Mouse (Mus musculus): ENCODE results near the gene Ncoa3. TPM values are rescaled to one million over a fixed set of nuclear protein-coding genes. Genes with fewer than 3 reads are reported as not detected.
A peak's percentile ranks its signal among the peaks of the same experiment; 100 is the strongest.

The Ncoa3 gene
- total RNA-seq, 2 experiments from 2014 or later: 29.7 to 34.3 TPM

DNA sequence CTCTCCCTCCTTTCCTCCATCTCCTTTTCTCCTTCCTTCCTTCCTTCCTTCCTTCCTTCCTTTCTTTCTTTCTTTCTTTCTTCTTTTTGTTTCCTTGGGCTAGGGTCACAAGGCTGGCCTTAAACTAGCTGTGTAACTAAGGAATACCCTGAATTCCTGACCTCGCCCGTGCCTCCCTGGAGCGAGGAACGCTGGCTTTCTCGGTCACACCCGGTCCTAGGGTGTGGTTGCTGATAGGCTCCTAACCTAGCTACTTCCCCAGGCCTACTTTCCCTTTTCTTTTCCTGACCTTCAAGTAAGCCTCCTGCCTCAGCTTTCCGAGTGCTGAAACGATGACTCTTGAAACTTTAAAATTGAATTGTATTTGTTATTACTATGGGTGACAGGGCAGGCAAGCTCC lies 23.0 kb upstream of the Ncoa3 start:
- no peak for DNase-seq (ENCODE audit: extremely low spot score in 1 of 2, low spot score in 1 of 2)

DNA sequence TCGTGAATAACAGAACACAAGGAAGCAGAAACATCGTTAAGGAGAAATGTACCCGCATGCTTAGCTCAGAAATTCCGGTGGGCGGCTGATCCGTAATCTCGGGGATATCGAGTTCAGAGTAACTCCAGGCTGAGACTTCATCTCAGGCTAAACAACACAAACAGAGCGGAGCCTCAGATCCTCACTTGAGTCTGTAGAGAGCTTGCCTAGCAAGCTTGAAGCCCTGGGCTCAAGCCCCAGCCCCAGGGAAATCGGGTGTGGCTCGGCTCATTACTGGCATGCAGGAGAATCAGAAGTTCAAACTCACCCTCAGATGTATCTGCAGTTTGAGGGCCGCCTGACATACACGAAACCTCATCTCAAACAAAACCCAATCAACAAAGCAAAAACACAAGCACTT lies 22.5 kb upstream of the Ncoa3 start:
- DNase-seq (ENCODE audit: extremely low spot score in 1 of 2, low spot score in 1 of 2): no peak

DNA sequence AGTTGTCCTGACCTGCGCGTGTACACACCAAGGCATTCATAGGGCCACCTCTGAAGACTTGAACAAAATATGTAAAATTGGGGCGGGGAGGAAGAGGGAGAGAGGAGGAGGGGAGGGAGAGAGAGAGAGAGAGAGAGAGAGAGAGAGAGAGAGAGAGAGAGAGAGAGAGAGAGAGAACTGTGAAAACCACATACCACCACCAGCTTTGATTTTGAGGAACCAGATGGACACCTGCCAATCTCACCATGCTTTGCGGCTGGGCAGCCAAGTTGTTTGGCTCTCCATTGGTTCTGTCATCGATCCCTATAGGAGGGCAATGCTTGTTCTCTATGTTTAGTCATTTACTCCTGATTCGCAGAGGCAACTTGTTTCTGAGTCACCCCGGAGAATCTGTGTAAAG lies 21.7 kb upstream of the Ncoa3 start:
- DNase-seq (ENCODE audit: extremely low spot score in 1 of 2, low spot score in 1 of 2): no peak

DNA sequence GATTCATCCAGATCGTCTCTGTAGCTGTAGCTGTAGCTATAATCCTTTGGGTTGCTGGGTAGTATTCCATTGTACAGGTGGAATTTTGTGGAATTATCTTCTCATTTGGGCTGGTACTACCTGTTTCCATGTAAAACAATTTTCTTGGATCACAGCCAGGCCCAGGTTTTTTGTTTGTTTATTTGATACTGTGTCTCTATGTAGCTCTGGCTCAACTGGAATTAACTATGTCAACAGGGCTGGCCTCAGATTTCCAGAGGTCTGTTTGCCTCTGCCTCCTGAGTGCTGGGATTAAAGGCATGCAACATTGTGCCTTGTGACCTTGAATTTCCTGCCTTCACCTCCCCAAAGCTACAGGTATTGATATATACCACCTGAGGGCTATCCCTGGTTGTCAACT lies 18.1 kb upstream of the Ncoa3 start:
- no peak for DNase-seq (ENCODE audit: extremely low spot score in 1 of 2, low spot score in 1 of 2)

DNA sequence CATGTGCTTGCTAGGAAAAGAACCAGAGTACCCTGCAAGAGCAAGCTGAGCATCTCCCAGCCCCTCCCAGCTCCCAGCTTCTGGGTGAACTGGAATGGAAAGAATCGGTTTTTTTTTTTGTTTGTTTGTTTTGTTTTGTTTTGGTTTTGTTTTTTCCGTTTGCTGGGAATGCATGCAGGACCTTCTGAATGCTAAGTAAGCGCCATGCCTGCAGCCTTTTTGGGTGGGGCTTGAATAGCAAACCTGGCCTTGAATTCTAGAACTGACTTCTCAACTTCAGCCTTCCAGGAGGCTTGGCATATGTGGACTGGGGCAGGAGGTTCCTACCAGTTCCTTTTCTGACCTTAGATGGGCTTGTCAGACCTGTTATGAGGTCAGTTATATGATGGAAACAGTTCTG lies 16.2 kb upstream of the Ncoa3 start:
- no peak for DNase-seq (ENCODE audit: extremely low spot score in 1 of 2, low spot score in 1 of 2)

DNA sequence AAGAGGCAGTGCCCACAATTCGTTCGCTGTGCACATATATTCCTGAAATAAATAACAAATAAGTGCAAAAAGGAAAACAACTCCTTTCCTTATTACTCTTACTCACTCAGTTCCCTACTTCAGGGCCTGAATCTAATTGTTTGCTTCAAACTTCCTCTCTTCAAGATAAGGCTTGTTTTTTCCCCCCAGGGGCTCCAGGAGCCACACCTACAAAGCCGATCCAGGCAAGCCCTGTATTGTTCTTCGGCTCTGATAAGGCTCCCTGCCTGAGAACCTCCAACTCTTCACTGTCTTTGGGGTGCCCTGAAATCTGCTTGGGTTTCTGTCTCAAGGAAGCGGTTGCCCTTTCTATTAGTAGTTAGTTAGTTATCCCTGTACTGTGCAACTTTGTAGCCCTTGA lies 15.6 kb upstream of the Ncoa3 start:
- no peak for DNase-seq (ENCODE audit: extremely low spot score in 1 of 2, low spot score in 1 of 2)

DNA sequence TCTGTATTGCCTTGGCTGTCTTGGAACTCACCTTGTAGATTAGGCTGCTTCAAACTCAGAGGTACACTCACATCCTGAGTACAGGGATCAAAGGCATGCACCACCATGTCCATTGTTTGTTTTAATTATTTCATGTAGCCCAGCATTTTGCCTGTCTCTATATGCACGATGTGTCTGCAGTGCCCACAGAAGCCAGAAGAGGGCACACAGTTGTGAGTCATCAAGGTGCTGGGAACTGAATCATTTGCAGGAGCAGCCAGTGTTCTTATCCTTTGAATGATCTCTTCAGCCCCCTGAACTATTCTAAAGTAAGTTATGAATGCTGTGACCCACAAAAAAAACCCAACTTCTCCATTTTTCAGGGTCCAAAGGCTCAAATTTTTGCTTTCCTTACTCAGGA lies 14.3 kb upstream of the Ncoa3 start:
- DNase-seq (ENCODE audit: extremely low spot score in 1 of 2, low spot score in 1 of 2): no peak

DNA sequence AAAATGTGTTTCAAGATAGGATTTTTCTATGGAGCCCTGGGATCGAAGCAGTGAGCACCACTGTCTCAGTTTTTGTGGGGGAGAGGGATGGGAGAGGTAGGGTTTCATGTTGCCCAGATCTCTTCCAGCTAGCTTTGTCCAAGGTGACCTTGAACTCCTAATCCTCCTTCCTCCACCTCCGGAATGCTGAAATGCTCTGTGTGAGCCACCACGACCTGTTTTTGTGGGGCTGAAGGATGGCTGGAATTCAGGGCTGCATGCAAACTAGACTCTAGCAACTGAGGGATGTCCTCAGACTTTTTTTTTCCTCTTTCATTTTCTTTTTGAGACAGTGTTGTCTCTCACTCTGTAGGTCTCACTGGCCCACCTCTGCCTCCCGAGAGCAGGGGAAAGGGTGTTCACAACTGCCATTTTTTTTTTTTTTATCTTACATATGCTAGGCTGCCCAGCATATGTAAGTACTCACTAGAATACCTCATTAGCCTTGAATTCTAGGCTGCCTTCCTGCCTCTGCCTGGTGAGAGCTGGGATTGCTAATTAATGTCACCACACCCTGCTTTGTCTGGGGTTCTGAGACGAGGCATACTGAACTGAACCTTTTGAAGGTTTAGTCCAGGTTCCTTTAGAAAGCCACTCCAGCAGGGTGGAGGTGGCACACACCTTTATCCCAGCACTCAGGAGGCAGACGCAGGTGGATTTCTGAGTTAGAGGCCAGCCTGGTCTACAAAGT lies 11.0 kb upstream of the Ncoa3 start:
- no peak for DNase-seq (ENCODE audit: extremely low spot score in 1 of 2, low spot score in 1 of 2)

DNA sequence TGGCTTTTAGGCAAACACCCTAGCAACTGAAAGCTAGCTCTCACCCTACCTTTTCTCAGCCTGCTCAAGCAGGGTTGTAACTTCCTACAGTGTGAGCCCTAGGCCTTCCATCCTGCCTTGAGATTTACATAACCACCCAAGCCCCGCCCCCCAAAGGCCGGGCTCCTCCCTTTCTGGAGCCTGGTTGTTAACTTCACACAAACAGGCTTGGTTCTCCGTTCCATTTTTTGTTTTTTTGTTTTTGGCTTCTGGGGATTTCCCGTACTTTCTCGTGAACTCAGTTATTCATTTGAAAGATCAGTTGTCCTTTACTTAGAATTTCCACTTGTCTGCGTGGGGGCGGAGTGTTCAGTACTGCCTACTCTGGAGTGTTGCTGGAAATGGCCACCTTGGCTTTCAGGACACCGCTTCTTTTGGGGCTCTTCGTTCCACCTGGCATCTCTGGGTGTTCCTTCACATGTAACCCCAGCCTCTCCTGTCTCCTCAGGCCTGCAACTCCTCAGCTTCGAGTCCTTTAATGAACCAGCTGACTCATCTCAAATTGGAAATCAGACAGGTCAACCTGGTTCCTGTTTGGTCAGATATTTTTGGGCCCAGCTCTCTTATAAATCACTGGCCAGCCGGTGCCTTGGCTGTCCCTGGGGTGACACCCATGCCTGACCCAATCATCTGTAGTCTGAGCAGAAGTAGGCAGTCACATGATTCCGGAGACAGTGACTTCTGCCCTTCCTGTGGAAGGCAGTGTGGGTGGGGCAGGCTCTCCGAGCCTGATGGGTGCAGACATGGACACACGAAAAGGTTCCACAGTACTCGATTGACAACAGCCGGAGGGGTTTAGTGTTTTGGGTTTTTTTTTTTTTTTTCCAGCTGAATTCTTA lies 9.7 kb upstream of the Ncoa3 start:
- no peak for DNase-seq (ENCODE audit: extremely low spot score in 1 of 2, low spot score in 1 of 2)

DNA sequence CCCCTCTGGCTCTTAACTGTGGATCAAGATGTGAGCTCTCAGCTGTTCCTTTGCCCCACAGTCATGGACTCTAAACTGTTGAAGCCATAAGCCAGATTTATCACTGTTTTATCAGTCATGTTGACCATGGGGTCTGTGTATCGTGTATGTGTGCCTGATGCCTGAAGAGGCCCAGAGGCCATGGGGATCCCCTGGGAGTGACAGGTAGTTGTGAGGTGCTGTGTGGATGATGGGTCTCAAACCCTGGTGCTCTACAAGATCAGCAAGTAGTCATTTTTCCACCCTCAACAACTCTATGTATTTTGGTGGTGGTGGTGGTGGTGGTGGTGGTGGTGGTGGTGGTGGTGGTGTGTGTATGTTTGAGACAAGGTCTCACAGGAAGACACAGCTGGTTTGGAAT lies 8.1 kb upstream of the Ncoa3 start:
- no peak for DNase-seq (ENCODE audit: extremely low spot score in 1 of 2, low spot score in 1 of 2)

DNA sequence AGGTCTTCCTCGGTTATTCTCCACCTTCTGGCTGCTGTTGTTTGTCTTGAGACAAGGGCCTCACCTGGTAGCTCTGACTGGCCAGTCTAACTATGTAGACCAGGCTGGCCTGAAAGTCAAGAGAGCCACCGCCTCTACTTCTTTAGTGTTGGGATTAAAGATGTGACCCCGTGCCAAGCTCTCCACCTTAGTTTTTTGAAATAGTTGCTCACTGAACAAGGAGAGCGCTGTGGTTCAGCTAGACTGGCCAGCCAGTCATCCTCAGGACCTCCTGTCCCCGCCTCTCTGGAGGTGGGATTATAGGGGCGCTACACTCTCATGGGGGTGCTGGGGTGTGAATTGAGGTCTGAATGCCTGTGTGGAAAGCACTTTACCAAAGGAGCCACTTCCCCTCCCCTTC lies 7.5 kb upstream of the Ncoa3 start:
- DNase-seq (ENCODE audit: extremely low spot score in 1 of 2, low spot score in 1 of 2): no peak

DNA sequence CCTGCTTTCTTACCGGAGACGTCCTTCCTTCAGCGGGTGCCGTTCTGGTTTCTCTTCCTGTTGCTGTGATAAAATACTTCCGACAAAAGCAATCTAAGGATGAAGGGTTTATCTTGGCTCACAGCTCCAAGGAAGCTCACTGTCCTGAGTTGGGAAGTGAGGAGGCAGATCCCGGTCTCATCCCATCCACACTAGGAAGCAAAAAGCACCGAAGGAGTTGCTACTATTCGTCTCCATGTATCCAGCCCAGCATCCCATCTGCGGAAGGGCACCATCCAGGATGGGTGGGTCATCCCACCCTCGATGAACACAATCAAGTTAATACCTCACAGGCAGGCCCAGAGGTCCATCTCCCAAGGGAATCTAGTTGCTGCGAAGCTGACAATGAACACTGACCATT lies 6.9 kb upstream of the Ncoa3 start:
- no peak for DNase-seq (ENCODE audit: extremely low spot score in 1 of 2, low spot score in 1 of 2)

DNA sequence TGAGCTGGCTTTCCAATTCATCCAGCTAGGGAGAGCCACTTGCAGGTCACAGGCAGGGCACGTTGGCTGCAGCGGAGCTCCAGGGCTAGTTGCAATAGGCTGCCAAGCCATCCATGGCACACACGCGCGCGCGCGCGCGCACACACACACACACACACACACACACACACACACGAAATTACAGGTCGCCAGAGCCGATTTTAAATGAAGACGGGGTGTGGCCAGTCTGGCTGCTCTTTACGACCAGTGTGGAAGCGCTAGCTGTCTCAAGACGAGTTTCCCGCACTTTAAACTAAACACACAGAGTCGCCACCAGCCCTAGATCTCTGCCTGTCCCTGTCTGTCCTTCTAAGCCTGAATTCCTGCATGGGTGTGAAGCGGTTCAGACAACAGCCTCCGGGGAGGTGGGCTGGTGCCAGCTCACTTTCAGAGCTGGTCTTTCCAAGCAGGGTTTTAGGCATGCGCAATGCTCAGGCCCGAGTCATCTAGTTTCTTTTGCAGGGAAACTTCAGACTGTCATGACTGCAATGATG lies 5.4 kb upstream of the Ncoa3 start:
- peak; percentile 14 to 53 for DNase-seq (ENCODE audit: extremely low spot score in 1 of 2, low spot score in 1 of 2)

DNA sequence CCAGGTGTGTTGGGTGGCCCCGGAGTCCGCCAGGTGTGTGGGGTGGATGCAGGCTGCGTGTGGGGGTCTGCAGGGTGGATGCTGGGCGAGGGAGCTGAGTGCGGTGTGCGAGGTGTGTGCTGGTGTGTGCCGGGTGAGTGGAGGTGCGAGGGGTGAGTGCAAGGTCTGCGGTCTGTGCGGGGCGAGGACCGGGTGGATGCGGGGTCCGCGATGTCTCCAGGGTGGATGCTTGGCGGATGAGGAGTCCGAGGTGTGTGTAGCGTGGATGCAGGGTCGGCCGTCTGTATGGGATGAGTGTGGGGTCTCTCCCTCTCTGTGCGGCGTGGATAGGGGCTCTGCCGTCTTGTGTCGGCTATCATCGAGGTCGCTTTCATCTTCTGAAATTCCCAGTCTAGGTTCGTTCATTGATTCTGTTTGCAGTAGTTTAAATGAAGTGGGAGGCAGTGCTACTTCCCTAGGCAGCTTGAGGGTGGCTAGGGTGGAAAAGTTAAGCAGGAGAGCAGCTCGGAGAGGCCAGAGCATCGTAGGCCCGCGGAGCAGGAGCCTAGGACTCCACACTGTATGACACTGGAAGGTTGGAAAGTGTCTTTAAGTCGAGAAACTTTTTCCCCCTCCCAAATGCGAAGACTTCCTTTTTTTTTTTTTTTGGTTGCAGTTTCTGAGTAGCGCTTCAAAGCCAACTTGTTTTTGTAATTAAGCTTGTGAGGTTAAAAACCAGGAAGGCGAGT lies 901 bp downstream of the Ncoa3 start:
- DNase-seq (ENCODE audit: extremely low spot score in 1 of 2, low spot score in 1 of 2): no peak

DNA sequence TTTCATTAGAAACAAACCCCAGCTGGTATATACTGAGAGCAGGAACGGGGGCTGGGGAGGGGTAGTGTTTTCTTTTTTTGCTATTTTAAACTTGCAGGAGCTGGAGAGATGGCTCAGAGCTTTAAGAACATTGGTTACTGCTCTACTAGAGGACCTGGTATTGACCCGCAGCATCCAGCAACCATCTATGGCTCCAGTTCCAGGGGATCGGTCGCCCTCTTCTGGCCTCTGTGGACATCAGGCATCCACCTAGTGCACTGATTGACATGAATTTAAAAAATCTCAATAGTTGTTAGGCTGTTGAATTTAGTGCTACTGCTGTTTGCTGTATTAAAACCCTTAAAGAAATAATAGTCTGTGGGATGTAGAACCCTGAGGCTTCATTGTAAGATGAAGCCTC lies 1.9 kb downstream of the Ncoa3 start:
- DNase-seq (ENCODE audit: extremely low spot score in 1 of 2, low spot score in 1 of 2): no peak

DNA sequence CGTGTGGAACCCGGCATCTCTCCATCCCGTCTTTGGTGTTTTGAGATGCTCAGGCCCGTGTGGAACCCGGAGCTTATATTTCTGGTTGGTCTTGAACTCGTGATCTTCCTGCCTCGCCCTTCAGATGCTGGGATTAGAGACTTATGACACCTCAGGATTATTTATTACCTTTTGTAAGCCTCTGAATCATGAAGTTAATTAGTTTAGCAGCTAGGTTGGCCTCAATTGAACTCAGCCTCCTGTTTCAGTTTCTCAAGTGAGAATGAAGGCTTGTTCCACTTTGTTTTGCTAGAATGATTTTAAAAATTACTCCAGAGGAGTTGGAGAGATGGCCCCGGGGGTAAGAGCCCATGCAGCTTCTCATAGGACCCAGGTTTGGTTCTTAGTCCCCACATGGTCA lies 3.3 kb downstream of the Ncoa3 start:
- DNase-seq (ENCODE audit: extremely low spot score in 1 of 2, low spot score in 1 of 2): no peak

DNA sequence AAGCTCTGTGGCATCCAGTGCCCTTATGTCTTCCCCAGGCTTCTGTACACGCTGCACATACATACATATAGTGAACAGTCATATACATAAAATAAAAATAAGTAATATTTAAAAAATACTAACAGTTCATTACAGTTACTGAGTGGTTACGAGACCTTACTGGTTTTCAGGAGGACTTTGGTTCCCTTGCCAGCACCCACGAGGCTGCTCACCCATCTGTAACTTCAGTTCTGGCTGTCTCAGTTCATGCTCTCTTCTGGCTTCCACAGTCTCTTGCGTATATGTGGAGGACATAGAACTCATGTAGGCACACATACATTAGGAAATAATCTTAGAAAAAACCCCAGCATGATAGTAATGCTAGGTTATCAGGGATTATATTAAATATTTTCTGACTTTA lies 3.7 kb downstream of the Ncoa3 start:
- DNase-seq (ENCODE audit: extremely low spot score in 1 of 2, low spot score in 1 of 2): no peak

DNA sequence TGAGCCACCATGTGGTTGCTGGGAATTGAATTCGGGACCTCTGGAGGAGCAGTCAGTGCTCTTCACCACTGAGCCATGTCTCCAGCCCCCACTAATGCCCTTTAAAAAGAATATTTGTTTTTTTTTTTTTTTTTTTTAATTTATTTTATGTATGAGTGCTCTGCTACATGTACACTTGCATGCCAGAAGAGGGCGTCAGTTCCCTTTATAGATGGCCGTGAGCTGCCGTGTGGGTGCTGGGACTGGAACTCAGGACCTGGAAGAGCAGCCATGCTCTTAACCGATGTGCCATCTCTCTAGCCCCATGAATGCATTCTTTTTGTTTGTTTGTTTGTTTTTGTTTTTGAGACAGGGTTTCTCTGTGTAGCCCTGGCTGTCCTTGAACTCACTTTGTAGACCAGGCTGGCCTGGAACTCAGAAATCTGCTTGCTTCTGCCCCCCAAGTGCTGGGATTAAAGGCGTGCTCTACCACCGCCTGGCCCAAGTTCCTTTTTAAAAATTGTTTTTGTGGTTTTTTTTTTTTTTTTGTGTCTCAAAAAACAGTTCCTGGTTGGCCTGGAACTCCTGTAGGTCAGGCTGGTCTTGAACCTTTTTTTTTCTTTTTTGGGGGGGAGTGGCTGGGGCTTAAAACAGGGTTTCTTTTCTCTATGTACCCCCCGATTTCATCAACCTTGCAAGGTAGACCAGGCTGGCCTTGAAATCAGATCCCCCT lies 5.0 kb downstream of the Ncoa3 start:
- no peak for DNase-seq (ENCODE audit: extremely low spot score in 1 of 2, low spot score in 1 of 2)

DNA sequence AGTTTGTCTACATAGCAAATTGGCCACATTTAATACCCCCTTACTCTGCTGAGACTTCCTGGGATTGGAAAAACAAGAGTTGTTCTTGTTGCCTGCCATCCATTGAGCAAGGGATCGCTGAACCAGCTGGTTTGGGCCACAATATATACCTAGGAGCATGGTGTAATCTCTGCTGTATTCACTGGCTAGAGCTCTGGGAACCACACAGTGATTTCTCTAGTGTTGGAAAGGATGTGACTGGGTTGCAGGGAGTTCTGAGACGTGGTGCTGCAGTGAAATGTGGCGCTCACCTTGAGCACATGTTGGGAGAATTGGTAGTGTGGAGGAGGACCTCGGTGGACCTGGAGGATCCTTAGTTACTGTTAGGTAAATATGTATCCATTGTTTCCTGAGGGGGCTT lies 6.5 kb downstream of the Ncoa3 start:
- no peak for DNase-seq (ENCODE audit: extremely low spot score in 1 of 2, low spot score in 1 of 2)

DNA sequence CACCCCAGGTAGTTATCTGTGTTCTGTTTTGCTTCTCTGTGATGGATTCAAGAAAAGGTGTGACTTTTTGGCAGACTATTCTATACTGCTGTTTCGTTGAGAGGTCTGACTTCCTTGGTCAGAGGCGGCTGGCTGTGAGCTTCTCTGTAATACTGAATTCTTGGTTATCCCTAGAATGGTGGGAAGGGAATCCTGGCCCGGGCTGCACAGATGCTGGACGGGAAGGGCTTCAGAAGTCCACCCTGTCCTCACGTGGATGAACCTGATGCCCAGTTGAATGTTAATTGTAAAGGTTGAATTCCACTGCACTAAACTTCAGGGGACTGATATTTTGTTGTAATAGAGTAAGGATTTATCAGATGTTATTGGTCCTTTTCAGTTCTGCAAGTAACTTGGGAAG lies 7.4 kb downstream of the Ncoa3 start:
- DNase-seq (ENCODE audit: extremely low spot score in 1 of 2, low spot score in 1 of 2): no peak

DNA sequence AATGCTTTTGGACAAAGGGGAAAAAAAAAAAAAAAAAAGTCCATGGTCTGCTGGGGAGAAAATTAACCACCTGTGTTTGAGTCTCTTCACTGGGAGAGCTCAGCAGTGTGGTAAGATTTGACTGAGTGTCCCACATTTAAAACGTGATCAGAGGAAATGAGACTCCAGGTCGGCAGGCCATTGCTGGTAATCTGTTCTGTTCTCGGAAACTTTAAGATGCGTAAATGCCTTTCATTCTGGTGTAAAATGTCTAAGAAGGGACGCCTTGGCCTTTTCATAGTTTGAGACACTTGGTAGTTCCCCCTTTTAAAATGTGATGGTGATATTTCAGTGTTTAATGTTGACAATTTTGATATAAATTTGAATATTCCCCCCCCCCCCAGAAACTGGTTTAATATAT lies 7.8 kb downstream of the Ncoa3 start:
- DNase-seq (ENCODE audit: extremely low spot score in 1 of 2, low spot score in 1 of 2): no peak

All from layer of hippocampus, postnatal 25 days (tissue).